Mouse (Mus musculus) forebrain, embryonic 13.5 days (tissue): Measurements from ENCODE around the gene Gm21885. TPM values are rescaled to one million over a fixed set of nuclear protein-coding genes. Genes with fewer than 3 reads are reported as not detected.

Experiments
- ATAC-seq: fragments of 200-750 bp; cut with Nextera tagmentation; 2 replicates; pipeline ENCODE4 v1.8.0; 2017
- H3K27ac ChIP-seq: fragments of 300-500 bp; sonication (generic); 2 replicates; pipeline ENCODE4 v1.5.1; 2015; ENCODE audit warnings: inconsistent platforms, mild to moderate bottlenecking, moderate library complexity
- H3K27me3 ChIP-seq: fragments of 300-500 bp; sonication (generic); 2 replicates; pipeline ENCODE4 v1.6.1; 2015; ENCODE audit warnings: mild to moderate bottlenecking, inconsistent platforms
- H3K36me3 ChIP-seq: fragments of 300-500 bp; sonication (generic); 2 replicates; pipeline ENCODE4 v1.6.1; 2015; ENCODE audit warnings: mild to moderate bottlenecking, inconsistent platforms; ENCODE audit not compliant: poor library complexity, severe bottlenecking
- H3K4me1 ChIP-seq: fragments of 300-500 bp; sonication (generic); 2 replicates; pipeline ENCODE4 v1.6.1; 2015; ENCODE audit warnings: inconsistent platforms
- H3K4me2 ChIP-seq: fragments of 300-500 bp; sonication (generic); 2 replicates; pipeline ENCODE4 v1.6.1; 2015; ENCODE audit warnings: inconsistent platforms, mild to moderate bottlenecking, moderate library complexity
- H3K4me3 ChIP-seq: fragments of 300-500 bp; sonication (generic); 2 replicates; pipeline ENCODE4 v1.5.1; 2015; ENCODE audit warnings: mild to moderate bottlenecking, inconsistent platforms
- H3K9ac ChIP-seq: fragments of 300-500 bp; sonication (generic); 2 replicates; pipeline ENCODE4 v1.6.1; 2015; ENCODE audit warnings: mild to moderate bottlenecking, inconsistent platforms
- H3K9me3 ChIP-seq: fragments of 300-500 bp; sonication (generic); replicated peaks from 2 replicates; pipeline ENCODE4 v1.6.1; 2016; ENCODE audit warnings: inconsistent platforms
- WGBS: fragments of 180-500 bp; shearing (Covaris S2); methylation state at CpG from one replicate; pipeline ENCODE4 v1.1.7; 2015; 5-methylcytosine and 5-hydroxymethylcytosine counted together
- polyA plus RNA-seq: library from polyadenylated mRNA; unstranded; fragments of >200 nt; fragmentation: Nextera tagmentation; extraction: Ambion mirVana; gene quantifications from 2 replicates; pipeline ENCODE4 v1.2.1, GENCODE M21; 2015

The Gm21885 gene
- polyA plus RNA-seq = 0.68 TPM in 1 of 2 replicates, not detected in the other

DNA sequence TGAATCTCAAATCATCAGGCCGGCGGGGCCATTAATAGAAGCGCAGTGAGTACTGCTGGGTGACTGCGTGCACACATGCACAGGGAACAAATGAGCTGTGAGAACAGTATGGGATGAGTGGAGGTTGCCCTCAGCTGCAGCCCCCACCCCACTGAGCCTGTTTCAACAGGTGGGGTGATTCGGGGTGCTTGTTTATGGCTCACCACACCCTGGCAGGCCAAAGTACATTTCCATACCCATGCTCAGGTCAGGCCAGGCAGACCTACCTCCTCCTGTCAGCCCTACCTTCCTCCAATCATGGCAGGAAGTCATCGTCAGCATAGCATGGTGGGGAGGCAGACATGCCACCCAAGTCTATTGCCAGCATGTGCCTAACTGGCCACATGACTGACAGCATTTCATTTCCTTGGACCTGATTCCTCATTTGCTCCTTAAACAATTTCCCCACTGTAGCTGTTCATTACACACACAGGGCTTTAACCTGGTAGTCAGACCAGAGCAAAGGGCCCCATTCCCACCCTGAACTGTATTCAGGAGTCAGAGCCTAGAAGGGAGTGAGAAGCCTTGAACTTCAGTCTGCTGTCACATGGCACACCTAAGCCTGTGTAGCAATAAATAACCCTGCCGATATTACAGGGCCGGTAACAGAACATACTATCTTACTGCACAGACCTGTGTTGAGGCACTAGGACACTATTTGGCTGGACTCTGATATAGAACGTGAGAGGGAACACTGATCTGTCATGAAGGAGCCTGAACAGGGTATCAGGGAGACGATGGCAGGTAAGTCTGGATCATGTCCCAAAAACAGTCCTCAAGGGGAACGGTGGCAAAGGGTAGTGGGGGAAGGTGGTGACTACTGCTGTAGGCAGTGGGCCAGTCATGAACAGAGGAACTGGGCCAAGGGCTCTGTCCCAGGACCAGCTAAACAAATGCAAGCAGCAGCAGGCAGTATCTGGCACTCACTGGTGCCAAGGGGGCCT lies at the start of gene Gm21885:
Gene Gm21885, plus strand, starts transcription at position 675 of the 983 bp plus-strand sequence.
- Histone ChIP-seq H3K4me1 (peaks cover 10% of the 10 kb centered on the region; the same call in 1 of the 2 replicates), H3K4me3 (no peak within 1 kb of the TSS), H3K4me2 (no peak within 1 kb of the TSS), H3K27me3 (no peaks in the 10 kb centered on the region), H3K36me3 (peaks cover 25% of the 10 kb centered on the region), H3K9ac (no peak within 1 kb of the TSS), H3K9me3 (no peaks in the 10 kb centered on the region), H3K27ac (peak within 1 kb of the TSS; percentile 36; the same call in 1 of the 2 replicates)
- WGBS = 87% methylated on average over 11 of the region's 11 CpGs
- ATAC-seq = 0 out of 2 replicates have a peak, but pooled peaks have one; percentile 41

DNA sequence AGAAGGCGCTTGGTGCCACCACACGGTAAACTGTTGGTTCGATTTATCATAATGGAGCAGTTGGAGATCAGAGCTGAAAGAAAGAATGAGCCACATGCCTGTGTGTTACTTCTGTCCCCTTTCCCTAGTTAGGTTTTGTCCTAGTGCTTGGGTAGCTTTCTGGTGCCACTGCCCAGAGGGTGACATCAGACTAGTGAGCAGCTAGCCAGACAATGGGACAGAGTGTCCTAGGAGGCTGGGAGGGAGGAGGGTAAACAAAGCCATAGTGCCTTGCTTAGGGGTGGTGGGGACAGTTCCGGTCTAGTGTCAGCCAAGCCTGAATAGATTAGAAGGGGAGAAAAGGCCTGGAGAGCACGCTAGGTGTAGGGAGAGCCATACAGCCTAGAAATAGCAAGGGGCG lies 48.3 kb upstream of the Gm21885 start:
- Histone ChIP-seq H3K9me3 (no peaks in the 10 kb centered on the region), H3K4me2 (no peak overlapping the region), H3K4me1 (peaks cover 15% of the 10 kb centered on the region), H3K27ac (no peak overlapping the region; the same call in 1 of the 2 replicates), H3K4me3 (no peak overlapping the region), H3K9ac (no peak overlapping the region), H3K36me3 (no peaks in the 10 kb centered on the region), H3K27me3 (no peaks in the 10 kb centered on the region)
- WGBS = 51% methylated on average over 6 of the region's 6 CpGs
- no peak for ATAC-seq

DNA sequence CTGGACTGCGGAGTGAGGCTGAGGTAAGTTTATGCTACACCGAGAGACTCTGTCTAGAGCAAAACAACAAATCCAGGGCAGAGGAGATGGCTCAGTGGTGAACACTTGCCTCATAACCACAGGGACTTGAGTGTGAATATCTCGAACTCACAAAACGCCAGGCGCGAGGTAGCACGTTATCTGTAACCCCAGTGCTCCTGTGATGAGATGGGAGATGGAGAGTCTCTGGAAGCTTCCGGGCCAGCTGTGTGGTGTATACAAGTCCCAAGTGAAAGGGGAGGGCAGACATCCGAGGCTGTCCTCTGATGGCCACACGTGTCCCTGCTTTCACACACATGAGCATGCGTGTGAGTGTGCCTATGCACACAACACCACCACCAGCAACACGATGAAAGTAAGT lies 47.3 kb upstream of the Gm21885 start:
- Histone ChIP-seq H3K27me3 (no peaks in the 10 kb centered on the region), H3K27ac (no peak overlapping the region), H3K36me3 (no peaks in the 10 kb centered on the region), H3K4me1 (0 out of 2 replicates have a peak, but pooled peaks cover 8% of the 10 kb centered on the region), H3K9ac (no peak overlapping the region), H3K9me3 (no peaks in the 10 kb centered on the region), H3K4me2 (no peak overlapping the region), H3K4me3 (no peak overlapping the region)
- no peak for ATAC-seq
- 92% methylated on average over 12 of the region's 12 CpGs for WGBS

DNA sequence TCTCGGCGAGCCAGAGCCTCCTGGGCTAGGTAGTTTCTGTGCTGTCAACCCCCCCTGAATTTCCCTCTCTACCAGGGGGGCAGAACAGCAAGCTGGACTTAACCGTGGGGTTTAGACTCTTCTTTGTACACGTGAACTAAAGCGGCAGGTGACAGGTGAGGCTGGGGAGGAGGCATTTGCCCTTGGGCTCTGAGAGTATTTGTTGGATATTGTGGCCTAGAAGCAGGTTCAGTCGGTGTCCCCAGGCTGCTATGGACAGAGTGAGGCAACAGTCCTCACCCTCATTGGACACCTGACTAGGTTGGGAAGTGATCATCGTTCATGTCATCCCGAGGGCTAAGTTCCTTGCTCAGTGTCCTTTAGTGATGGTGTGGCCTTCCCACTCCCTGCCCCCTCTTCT lies 46.8 kb upstream of the Gm21885 start:
- Histone ChIP-seq H3K36me3 (no peaks in the 10 kb centered on the region), H3K9ac (no peak overlapping the region), H3K4me3 (no peak overlapping the region), H3K4me2 (no peak overlapping the region), H3K27me3 (no peaks in the 10 kb centered on the region), H3K27ac (no peak overlapping the region), H3K4me1 (peaks cover 7% of the 10 kb centered on the region; the same call in 1 of the 2 replicates), H3K9me3 (no peaks in the 10 kb centered on the region)
- no peak for ATAC-seq
- WGBS = 90% methylated on average over 8 of the region's 8 CpGs

DNA sequence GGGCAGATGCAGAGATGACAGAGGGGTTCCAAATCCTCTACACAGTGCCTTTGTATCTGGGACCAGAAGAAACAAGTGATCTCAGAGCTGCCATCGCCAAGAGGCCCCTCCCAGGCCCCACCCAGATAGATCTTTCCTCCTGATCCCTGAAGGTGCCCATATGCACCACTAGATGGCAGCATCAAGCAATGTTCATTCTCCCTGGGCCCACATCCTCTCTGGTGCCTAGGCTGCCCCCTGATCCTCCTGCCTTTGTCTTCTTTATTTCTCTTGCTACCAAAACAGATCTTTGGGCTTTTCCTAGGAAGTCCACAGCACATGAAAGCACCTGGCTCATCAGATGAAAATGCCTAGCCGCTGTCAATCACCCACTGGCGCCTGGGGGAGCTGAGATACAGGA lies 45.6 kb upstream of the Gm21885 start:
- 19% methylated on average over 3 of the region's 3 CpGs for WGBS
- no peaks in the 10 kb centered on the region for H3K36me3 ChIP-seq
- no peak overlapping the region for H3K9ac ChIP-seq
- no peaks in the 10 kb centered on the region for H3K9me3 ChIP-seq
- H3K4me1 ChIP-seq = peaks cover 10% of the 10 kb centered on the region; the same call in 1 of the 2 replicates
- no peaks in the 10 kb centered on the region for H3K27me3 ChIP-seq
- no peak overlapping the region for H3K4me3 ChIP-seq
- peak; percentile 93 for ATAC-seq
- H3K4me2 ChIP-seq = 0 out of 2 replicates have a peak overlapping the region, but pooled peaks have one; percentile 13
- peak overlapping the region; percentile 48 for H3K27ac ChIP-seq

DNA sequence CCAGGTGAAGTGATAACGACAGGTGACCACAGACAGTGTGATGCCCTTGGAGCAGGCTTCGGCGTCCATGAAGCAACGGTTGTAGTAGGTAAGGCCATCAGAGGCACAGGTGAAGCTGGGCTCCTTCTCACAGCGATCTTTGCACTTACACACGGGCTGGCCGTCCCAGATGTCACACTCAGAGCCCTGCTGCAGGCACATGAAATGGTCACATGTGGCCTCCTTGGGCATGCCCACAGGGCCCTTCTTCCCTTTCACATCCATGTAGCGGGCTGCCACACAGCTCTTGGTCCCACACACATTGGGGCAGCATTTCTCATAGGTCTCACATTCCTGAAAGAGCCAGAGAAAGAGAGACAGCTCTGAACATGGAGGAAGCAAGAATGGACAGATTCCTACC lies 42.9 kb upstream of the Gm21885 start:
- Histone ChIP-seq H3K27me3 (no peaks in the 10 kb centered on the region; the same call in 1 of the 2 replicates), H3K9me3 (no peaks in the 10 kb centered on the region), H3K27ac (no peak overlapping the region), H3K4me1 (peaks cover 24% of the 10 kb centered on the region), H3K36me3 (no peaks in the 10 kb centered on the region), H3K9ac (no peak overlapping the region), H3K4me3 (no peak overlapping the region), H3K4me2 (no peak overlapping the region)
- no peak for ATAC-seq
- 94% methylated on average over 8 of the region's 8 CpGs for WGBS

DNA sequence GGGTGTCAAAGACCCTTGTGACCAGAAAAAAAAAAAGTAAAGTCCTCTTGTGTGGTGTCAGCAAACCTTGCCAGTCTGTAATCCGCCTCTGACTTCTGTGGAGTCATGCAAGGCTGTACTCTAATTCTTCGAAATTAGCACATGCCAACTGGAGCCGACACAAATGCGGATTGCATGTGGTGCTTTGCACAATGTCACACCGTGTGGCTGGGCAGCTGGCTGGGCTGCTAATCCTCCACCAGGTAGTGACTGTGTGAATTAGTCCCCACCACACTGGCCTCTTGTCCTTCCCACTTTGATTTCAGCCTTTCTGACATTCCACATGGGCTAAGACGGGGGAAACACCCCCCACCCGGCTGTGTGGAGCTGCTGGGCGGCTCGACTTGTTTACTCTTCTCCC lies 42.0 kb upstream of the Gm21885 start:
- Histone ChIP-seq H3K4me1 (peaks cover 28% of the 10 kb centered on the region), H3K4me2 (no peak overlapping the region), H3K9me3 (no peaks in the 10 kb centered on the region), H3K27ac (peak overlapping the region; percentile 40; the same call in 1 of the 2 replicates), H3K9ac (no peak overlapping the region), H3K36me3 (no peaks in the 10 kb centered on the region), H3K27me3 (no peaks in the 10 kb centered on the region; the same call in 1 of the 2 replicates), H3K4me3 (no peak overlapping the region)
- ATAC-seq = no peak
- WGBS = 19% methylated on average over 9 of the region's 9 CpGs

DNA sequence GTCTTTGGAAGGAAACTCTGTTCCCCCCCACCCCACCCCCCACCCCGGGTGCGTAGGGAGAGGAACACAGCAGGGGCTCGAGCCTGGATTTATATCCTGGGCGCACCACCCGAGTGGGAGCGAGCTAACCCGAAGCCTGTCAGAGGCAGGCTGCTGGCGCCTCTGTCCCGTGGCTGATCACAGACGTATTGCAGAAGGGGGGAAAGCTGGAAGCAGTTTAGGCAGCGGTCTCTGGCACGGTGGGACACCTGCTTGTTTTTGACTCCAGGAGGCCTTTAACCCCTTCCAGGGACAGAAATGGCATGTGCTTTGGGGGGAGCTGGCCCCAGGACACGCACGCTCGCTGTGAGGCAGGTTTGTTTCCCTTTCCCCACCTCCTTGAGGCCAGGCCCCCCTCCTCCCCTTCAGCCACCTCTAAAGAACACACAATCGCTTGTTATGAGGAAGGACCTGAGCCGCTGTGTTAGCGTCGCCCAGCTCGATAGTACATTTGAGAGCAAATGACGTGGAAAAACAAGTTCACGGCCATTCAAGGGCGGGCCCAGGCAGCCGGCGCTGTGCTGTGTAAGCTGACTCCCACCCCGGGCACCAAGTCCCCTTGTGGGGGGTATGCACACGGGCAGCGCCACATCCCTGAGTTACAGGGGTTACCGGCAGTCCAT lies 38.8 kb upstream of the Gm21885 start:
- Histone ChIP-seq H3K27ac (peak overlapping the region; percentile 17; the same call in 1 of the 2 replicates), H3K4me2 (peak overlapping the region; percentile 56), H3K36me3 (no peaks in the 10 kb centered on the region), H3K9me3 (no peaks in the 10 kb centered on the region), H3K4me3 (peak overlapping the region; percentile 24), H3K4me1 (peaks cover 47% of the 10 kb centered on the region), H3K27me3 (no peaks in the 10 kb centered on the region; the same call in 1 of the 2 replicates), H3K9ac (peak overlapping the region; percentile 50; the same call in 1 of the 2 replicates)
- WGBS = 2% methylated on average over 29 of the region's 29 CpGs
- 0 out of 2 replicates have a peak, but pooled peaks have one; percentile 20 for ATAC-seq

DNA sequence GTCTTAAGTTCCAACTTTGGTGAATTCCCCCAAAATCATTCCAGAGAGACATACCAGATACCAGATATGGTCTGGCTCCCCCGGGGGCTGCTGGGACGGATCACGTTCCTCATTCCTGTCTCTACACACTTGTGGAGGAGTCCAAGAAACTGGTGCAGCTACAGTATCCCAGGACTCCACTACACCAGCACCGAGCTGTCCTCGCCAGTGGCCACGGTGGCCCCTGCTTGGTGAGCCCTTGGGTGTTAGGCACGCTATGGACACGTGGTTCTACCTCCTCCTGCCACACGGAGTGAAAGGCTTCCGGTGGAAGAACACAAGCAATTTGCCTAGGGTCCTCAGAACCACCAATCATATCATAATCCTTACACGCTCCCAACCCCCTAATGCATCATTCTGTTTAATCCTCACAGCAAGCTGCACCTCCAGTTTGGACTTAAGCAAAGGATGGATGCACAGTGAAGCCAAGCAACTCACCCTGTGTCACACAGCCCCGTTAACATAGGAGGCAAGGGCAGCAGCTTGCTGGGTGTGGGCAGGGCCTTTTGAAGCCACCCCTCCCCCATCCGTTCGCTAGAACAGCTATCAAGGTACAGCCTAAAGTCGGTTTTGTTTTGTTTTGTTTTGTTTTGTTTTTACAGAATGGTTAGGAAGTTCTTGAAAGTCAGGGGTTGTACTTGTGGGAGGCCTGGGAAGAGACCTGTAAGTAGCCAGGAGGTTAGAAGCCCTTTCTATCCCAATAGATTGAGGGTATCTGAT lies 38.1 kb upstream of the Gm21885 start:
- Histone ChIP-seq H3K9me3 (no peaks in the 10 kb centered on the region), H3K4me3 (peak overlapping the region; percentile 24; the same call in 1 of the 2 replicates), H3K9ac (peak overlapping the region; percentile 50; the same call in 1 of the 2 replicates), H3K4me2 (peak overlapping the region; percentile 56), H3K27me3 (no peaks in the 10 kb centered on the region; the same call in 1 of the 2 replicates), H3K27ac (no peak overlapping the region), H3K4me1 (peaks cover 47% of the 10 kb centered on the region), H3K36me3 (no peaks in the 10 kb centered on the region)
- WGBS = 34% methylated on average over 15 of the region's 15 CpGs
- ATAC-seq = no peak

DNA sequence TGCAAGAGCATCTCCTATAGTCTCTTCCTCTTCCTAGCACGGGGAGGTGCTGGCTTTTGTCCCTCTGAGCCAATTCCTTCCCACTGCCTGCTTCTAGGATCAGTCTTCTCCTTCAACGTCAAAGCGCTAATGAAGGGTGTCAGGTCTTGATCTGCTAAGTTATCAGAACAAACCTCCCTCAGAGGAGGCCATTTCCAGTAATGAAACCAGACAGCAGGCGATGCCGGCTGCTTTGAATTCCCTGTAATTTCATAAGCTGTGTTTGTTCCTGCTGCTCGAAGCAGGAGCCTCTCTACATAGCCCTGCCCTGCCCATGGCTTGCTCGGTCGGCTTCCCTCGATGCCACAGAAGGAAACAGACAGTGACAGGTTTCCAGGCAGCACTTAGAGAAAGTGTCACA lies 37.3 kb upstream of the Gm21885 start:
- no peak for ATAC-seq
- no peaks in the 10 kb centered on the region for H3K9me3 ChIP-seq
- no peak overlapping the region for H3K4me2 ChIP-seq
- no peak overlapping the region for H3K9ac ChIP-seq
- H3K27ac ChIP-seq = peak overlapping the region; percentile 12; the same call in 1 of the 2 replicates
- H3K4me1 ChIP-seq = peaks cover 47% of the 10 kb centered on the region
- H3K36me3 ChIP-seq = no peaks in the 10 kb centered on the region
- 63% methylated on average over 9 of the region's 9 CpGs for WGBS
- no peak overlapping the region for H3K4me3 ChIP-seq
- no peaks in the 10 kb centered on the region; the same call in 1 of the 2 replicates for H3K27me3 ChIP-seq
